Mouse (Mus musculus) small intestine, adult 2 months (tissue): ENCODE data around the gene Bcl2.

Experiments
- CTCF ChIP-seq: fragments of 200-500 bp; IDR thresholded peaks from 2 replicates; pipeline ENCODE4 v1.5.1; 2012; ENCODE audit warnings: low read depth, mild to moderate bottlenecking, control low read depth, inconsistent platforms, low read length, moderate library complexity, mixed read lengths; ENCODE audit not compliant: insufficient replicate concordance, insufficient read length; ENCODE audit errors: extremely low read depth
- POLR2A ChIP-seq: fragments of 200-500 bp; IDR thresholded peaks from 2 replicates; pipeline ENCODE4 v1.6.1; 2012; ENCODE audit warnings: low read depth, mild to moderate bottlenecking, control low read depth, inconsistent platforms, low read length, moderate library complexity

DNA sequence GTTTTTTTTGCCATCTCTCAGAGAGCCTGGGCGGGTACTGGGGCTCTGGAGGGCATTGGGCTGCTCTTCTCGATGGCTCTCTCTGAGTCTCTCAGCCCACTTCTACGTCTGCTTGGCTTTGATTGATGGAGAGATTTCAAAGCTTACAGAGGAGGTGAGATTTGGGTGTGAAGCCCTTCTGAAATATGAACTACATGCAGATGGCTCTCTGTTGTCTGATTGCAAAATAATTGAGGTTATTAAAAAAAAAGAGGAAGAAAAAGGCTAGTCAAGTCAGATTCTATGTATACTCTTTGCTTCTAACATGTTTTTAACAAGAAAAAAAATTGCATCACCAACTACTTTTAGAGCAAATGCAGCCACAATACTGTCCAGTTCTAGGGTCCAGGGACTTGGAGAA, 173.9 kb downstream of the Bcl2 start:
- TF ChIP-seq CTCF: no peak
- TF ChIP-seq POLR2A: no peak
